Mouse (Mus musculus) forebrain, embryonic 11.5 days (tissue): Measurements from ENCODE around the gene Slc12a5. TPM values are rescaled to one million over a fixed set of nuclear protein-coding genes. Genes with fewer than 3 reads are reported as not detected.

Experiments used
- ATAC-seq: fragments of 200-750 bp; cut with Nextera tagmentation; replicated peaks from 2 replicates; pipeline ENCODE4 v1.8.0; 2017; ENCODE audit warnings: moderate TSS enrichment; ENCODE audit not compliant: low FRiP score
- DNase-seq: peaks from one replicate; pipeline ENCODE4 v3.0.0-alpha.2; 2017; ENCODE audit warnings: low spot score
- H3K27ac ChIP-seq: fragments of 300-500 bp; sonication (generic); 2 replicates; pipeline ENCODE4 v1.5.1; 2014; ENCODE audit warnings: low read depth, low read length
- H3K27me3 ChIP-seq: fragments of 300-500 bp; sonication (generic); 2 replicates; pipeline ENCODE4 v1.6.1; 2014; ENCODE audit warnings: mild to moderate bottlenecking, low read length, mixed read lengths; ENCODE audit not compliant: control insufficient read depth, insufficient read depth
- H3K36me3 ChIP-seq: fragments of 300-500 bp; sonication (generic); 2 replicates; pipeline ENCODE4 v1.6.1; 2014; ENCODE audit warnings: mild to moderate bottlenecking, low read length, moderate library complexity, mixed read lengths; ENCODE audit not compliant: control insufficient read depth, insufficient read depth
- H3K4me1 ChIP-seq: fragments of 300-500 bp; sonication (generic); replicated peaks from 2 replicates; pipeline ENCODE4 v1.6.1; 2014; ENCODE audit warnings: low read length, mixed read lengths; ENCODE audit not compliant: control insufficient read depth, insufficient read depth
- H3K4me2 ChIP-seq: fragments of 300-500 bp; sonication (generic); 2 replicates; pipeline ENCODE4 v1.6.1; 2014; ENCODE audit warnings: low read depth, mild to moderate bottlenecking, low read length, moderate library complexity, mixed read lengths; ENCODE audit not compliant: severe bottlenecking
- H3K4me3 ChIP-seq: fragments of 300-500 bp; sonication (generic); 2 replicates; pipeline ENCODE4 v1.5.1; 2014; ENCODE audit warnings: low read depth, low read length
- H3K9ac ChIP-seq: fragments of 300-500 bp; sonication (generic); 2 replicates; pipeline ENCODE4 v1.6.1; 2014; ENCODE audit warnings: low read length
- H3K9me3 ChIP-seq: fragments of 300-500 bp; sonication (generic); 2 replicates; pipeline ENCODE4 v1.6.1; 2016; ENCODE audit warnings: low read length, mixed read lengths; ENCODE audit not compliant: control insufficient read depth
- WGBS: fragments of 180-500 bp; shearing (Covaris S2); extraction: QIAGEN DNeasy Blood & Tissue Kit; methylation state at CpG from one replicate; pipeline ENCODE4 v1.1.7; 2014; 5-methylcytosine and 5-hydroxymethylcytosine counted together
- polyA plus RNA-seq: library from polyadenylated mRNA; unstranded; fragments of >200 nt; fragmentation: Nextera tagmentation; extraction: Ambion mirVana; gene quantifications from 2 replicates; pipeline ENCODE4 v1.2.1, GENCODE M21; 2014

The Slc12a5 gene
- polyA plus RNA-seq, 1 experiment from 2014 or later, result 2.6 TPM

DNA sequence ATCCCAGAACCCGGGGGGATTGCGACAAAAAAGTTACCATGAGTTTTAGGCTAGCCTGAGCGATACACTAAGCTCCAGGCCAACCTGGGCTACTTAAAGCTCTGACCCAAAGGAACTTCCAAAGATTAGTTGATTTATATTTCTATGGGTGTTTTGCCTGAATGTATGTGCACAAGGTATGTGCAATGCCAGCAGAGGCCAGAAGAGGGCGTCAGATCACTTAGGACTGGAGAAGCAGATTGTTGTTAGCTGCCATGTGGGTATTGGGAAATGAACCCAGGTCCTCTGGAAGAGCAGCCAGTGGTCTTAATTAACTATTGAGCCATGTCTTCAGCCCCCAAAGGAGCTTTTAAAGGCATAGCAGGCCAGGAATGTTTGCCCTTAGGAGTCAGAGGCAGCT is 8.9 kb upstream of the Slc12a5 start:
- 79% methylated on average over 4 of the region's 4 CpGs for WGBS
- Histone ChIP-seq H3K4me2 (no peak overlapping the region), H3K27me3 (peaks cover 58% of the 10 kb centered on the region), H3K36me3 (no peaks in the 10 kb centered on the region), H3K4me3 (no peak overlapping the region), H3K4me1 (peaks cover 6% of the 10 kb centered on the region), H3K9me3 (no peaks in the 10 kb centered on the region), H3K27ac (no peak overlapping the region), H3K9ac (no peak overlapping the region)
- DNase-seq, result no peak
- ATAC-seq, result no peak

DNA sequence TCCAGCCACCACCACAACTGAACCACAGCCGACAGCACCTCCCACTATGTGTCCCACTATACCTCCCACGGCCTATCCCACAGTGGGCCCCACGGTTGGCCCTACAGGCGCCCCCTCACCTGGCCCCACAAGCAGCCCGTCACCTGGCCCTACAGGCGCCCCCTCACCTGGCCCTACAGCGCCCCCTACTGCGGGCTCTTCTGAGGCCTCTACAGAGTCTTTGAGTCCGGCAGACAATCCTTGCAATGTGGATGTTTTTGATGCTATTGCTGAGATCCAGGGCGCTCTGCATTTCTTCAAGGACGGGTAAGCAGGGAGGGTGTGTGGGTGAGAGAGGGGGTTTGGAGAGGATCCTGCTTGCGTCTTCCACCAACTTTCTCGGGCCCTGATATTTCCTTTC is 8.2 kb upstream of the Slc12a5 start:
- no peak for DNase-seq
- no peak overlapping the region for H3K9ac ChIP-seq
- no peak for ATAC-seq
- peaks cover 54% of the 10 kb centered on the region for H3K27me3 ChIP-seq
- H3K4me3 ChIP-seq, result no peak overlapping the region
- H3K27ac ChIP-seq, result no peak overlapping the region
- H3K4me2 ChIP-seq, result no peak overlapping the region
- H3K4me1 ChIP-seq, result peaks cover 6% of the 10 kb centered on the region
- H3K36me3 ChIP-seq, result no peaks in the 10 kb centered on the region
- H3K9me3 ChIP-seq, result no peaks in the 10 kb centered on the region
- WGBS, result 41% methylated on average over 13 of the region's 13 CpGs

DNA sequence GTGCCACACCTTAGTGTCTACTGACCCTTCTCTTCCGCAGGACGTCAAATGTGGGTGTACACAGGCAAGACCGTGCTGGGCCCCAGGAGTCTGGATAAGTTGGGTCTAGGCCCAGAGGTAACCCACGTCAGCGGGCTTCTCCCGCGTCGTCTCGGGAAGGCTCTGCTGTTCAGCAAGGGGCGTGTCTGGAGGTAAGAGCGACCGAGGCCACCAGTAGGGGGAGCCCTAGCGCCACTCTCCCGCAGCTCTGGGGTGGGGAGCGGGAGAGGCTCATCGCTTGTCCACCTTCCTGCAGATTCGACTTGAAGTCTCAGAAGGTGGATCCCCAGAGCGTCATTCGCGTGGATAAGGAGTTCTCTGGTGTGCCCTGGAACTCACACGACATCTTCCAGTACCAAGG is 7.4 kb upstream of the Slc12a5 start:
- no peak overlapping the region for H3K9ac ChIP-seq
- ATAC-seq (peak; percentile 81), DNase-seq (peak; percentile 95)
- H3K9me3 ChIP-seq, result no peaks in the 10 kb centered on the region
- peaks cover 49% of the 10 kb centered on the region for H3K27me3 ChIP-seq
- no peaks in the 10 kb centered on the region for H3K36me3 ChIP-seq
- no peak overlapping the region for H3K27ac ChIP-seq
- H3K4me1 ChIP-seq, result peaks cover 6% of the 10 kb centered on the region
- H3K4me3 ChIP-seq, result no peak overlapping the region
- H3K4me2 ChIP-seq, result 0 out of 2 replicates have a peak overlapping the region, but pooled peaks have one; percentile 21
- WGBS, result 2% methylated on average over 21 of the region's 21 CpGs

DNA sequence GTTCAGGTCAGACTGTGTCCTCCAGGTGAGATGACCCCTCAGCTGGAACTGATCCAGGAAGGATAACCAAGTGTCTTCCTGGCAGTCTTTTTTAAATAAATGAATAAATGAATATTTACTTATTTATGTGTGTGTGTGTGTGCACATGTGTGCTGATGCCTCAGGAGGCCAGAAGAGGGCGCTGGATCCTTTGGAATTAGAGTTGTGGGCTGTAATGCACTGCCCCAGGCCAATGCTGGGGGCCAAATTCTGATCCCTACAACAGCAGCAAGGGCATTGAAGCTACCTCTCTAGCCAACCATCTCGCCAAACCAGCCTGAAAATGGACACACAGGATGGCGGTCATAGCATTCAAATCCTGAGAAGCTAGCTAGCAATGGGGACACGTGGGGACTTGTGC is 4.9 kb upstream of the Slc12a5 start:
- no peak overlapping the region for H3K4me3 ChIP-seq
- H3K4me2 ChIP-seq, result no peak overlapping the region
- no peak overlapping the region for H3K27ac ChIP-seq
- H3K4me1 ChIP-seq, result peaks cover 8% of the 10 kb centered on the region; the same call in 1 of the 2 replicates
- H3K27me3 ChIP-seq, result peaks cover 24% of the 10 kb centered on the region
- no peaks in the 10 kb centered on the region for H3K9me3 ChIP-seq
- ATAC-seq (no peak), DNase-seq (no peak)
- no peak overlapping the region for H3K9ac ChIP-seq
- no peaks in the 10 kb centered on the region for H3K36me3 ChIP-seq
- 79% methylated on average over 4 of the region's 4 CpGs for WGBS

DNA sequence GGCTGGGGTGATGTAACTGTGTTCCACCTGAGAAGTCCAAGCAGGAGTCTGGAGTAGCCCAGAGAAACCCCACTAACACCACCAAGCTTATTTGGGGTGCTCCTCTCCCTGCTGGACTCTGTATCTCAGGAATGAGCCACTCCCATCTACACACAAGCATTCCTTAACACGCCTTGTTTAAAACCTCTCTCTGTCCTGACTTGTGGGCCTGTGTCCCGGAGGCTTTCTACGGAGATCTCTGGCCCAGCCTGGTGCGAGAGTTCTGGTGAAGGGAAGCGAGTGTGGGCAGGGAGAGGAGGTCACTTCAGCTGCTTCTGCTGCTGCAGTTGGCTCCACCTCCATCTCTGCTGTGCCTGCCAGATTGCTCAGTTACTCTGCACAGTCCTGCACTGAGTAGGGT is 4.4 kb upstream of the Slc12a5 start:
- peaks cover 19% of the 10 kb centered on the region for H3K27me3 ChIP-seq
- DNase-seq (no peak), ATAC-seq (no peak)
- H3K4me1 ChIP-seq, result peaks cover 10% of the 10 kb centered on the region; the same call in 1 of the 2 replicates
- 77% methylated on average over 5 of the region's 5 CpGs for WGBS
- no peak overlapping the region for H3K27ac ChIP-seq
- no peak overlapping the region for H3K4me2 ChIP-seq
- H3K9ac ChIP-seq, result no peak overlapping the region
- H3K9me3 ChIP-seq, result no peaks in the 10 kb centered on the region
- H3K4me3 ChIP-seq, result no peak overlapping the region
- no peaks in the 10 kb centered on the region for H3K36me3 ChIP-seq

DNA sequence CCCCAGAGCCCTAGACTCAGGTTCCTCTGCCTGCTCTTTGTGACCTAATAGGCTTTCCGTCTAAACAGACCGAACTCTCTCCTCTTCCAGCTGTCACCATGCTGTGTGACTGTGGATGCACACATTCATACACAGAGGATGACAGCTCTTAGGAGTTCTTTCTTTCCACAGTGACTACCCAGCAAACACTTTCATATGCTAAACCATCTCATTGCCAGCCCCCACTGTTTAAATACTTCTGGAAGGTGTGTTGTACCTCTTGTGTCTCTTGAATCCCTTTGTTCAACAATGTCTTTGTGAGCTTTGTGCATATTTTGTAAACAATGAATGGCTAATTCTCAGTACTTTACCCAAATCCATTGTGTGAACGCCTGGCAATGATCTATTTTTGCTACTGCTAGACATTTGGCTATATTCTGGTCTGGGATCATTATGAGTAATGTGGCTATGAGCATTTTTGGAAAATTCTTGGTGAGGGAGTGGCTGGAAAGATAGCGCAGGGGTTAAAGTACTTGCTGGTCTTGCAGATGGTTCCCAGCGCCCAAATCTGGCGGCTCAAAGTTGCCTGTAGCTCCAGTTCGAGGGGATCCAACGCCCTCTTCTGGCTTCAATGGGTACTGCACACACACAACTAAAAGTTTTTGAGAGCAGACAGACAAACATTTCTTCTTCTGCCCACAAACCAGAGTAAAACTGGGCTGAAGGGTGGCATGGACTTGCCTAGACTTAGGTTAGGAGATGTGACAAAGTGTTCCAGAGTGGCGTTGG is 2.9 kb upstream of the Slc12a5 start:
- DNase-seq (no peak), ATAC-seq (no peak)
- no peak overlapping the region for H3K4me3 ChIP-seq
- H3K9me3 ChIP-seq, result no peaks in the 10 kb centered on the region
- peaks cover 7% of the 10 kb centered on the region for H3K27me3 ChIP-seq
- 67% methylated on average over 9 of the region's 9 CpGs for WGBS
- peaks cover 15% of the 10 kb centered on the region; the same call in 1 of the 2 replicates for H3K4me1 ChIP-seq
- H3K27ac ChIP-seq, result no peak overlapping the region
- H3K9ac ChIP-seq, result no peak overlapping the region
- H3K4me2 ChIP-seq, result no peak overlapping the region
- H3K36me3 ChIP-seq, result no peaks in the 10 kb centered on the region

DNA sequence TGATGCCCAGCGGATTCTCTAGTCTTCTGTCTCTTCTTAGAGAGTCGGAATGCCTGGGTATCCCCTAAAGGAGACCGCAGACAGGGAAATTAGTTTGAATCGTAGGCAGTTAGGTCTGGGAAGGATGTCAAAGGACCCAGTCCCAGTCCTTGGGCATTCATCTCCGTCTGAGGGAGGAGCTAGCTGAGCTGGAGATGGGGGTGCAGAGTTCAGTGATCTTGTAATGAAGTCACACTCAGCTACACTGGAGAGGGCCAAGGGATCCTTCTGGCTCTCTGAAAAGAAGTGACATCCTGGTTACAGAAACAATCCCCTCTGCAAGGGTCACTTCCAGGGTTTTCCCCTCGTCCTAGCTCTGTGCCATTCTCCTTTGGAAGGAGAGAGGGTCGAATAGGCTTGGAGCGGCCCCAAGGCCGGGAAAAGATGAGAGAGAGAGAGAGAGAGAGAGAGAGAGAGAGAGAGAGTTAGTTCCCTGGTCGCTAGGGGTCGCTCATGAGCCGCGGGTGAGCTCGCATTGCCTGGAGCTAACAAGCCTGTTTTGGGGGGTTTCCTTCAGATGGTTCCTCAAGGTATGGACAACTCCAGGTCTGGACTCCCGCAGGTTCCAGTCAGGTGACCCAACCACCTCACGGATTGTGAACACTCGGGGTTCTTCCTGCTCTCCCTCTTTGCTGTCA is 1.0 kb downstream of the Slc12a5 start:
- H3K4me1 ChIP-seq, result peaks cover 21% of the 10 kb centered on the region; the same call in 1 of the 2 replicates
- H3K27me3 ChIP-seq, result peaks cover 4% of the 10 kb centered on the region
- H3K4me2 ChIP-seq, result peak overlapping the region; percentile 54
- DNase-seq (peak; percentile 88), ATAC-seq (peak; percentile 14)
- no peak overlapping the region for H3K9ac ChIP-seq
- WGBS, result 9% methylated on average over 17 of the region's 17 CpGs
- H3K9me3 ChIP-seq, result no peaks in the 10 kb centered on the region
- H3K4me3 ChIP-seq, result peak overlapping the region; percentile 62
- H3K36me3 ChIP-seq, result no peaks in the 10 kb centered on the region
- H3K27ac ChIP-seq, result no peak overlapping the region

DNA sequence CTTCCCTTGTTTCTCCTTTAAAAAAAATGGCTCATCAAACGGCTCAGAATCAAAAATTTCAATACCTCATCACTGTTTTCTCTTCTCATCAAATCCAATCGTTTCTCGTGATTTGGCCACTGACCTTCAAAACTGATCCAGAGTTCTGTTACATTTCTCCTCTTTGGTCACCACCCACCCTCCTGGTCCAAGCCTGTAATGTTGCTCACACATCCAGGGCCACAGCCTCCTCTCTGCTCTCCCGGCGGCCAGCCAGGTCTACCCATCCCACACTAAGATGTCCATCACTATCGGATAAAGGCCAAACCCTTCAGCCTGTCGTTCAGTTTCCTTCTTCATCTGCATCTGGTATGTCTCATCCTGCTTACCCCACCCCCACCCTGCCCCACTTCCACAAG is 1.6 kb downstream of the Slc12a5 start:
- 54% methylated on average over 7 of the region's 7 CpGs for WGBS
- H3K4me2 ChIP-seq, result no peak overlapping the region
- no peak for DNase-seq
- H3K4me1 ChIP-seq, result peaks cover 21% of the 10 kb centered on the region; the same call in 1 of the 2 replicates
- peaks cover 9% of the 10 kb centered on the region for H3K27me3 ChIP-seq
- no peak overlapping the region for H3K9ac ChIP-seq
- H3K4me3 ChIP-seq, result no peak overlapping the region
- ATAC-seq, result no peak
- no peaks in the 10 kb centered on the region for H3K36me3 ChIP-seq
- H3K27ac ChIP-seq, result no peak overlapping the region
- H3K9me3 ChIP-seq, result no peaks in the 10 kb centered on the region
